Mouse (Mus musculus) T-helper 2 cell (primary cell): Measurements from ENCODE around the gene Dna2.

Experiments
- in situ Hi-C: fragments of 300-600 bp; cut with MboI, MseI; formaldehyde crosslinking; loops from one replicate; pipeline ENCODE4 v1.15.1; 2025; ENCODE audit warnings: high pct_unique_total_duplicates

Gene Dna2

GRCm38 (mm10) chr10:62980039-62980954 lies 33.5 kb downstream of the Dna2 start, which contains the start of gene Rufy2:
Rufy2 (plus strand) TSS chr10:62980223.
- in situ Hi-C loops, result no loop called here

GRCm38 (mm10) chr10:62984072-62984471 lies 37.2 kb downstream of the Dna2 start:
- in situ Hi-C loops, result no loop called here

GRCm38 (mm10) chr10:62984495-62984894 lies 37.7 kb downstream of the Dna2 start:
- in situ Hi-C loops, result no loop called here

- in situ Hi-C loops, result no loop called here
Measured at GRCm38 (mm10) chr10:62987341-62987740, 40.5 kb downstream of the Dna2 start.

- in situ Hi-C loops, result no loop called here
Measured at GRCm38 (mm10) chr10:62990636-62991035, 43.8 kb downstream of the Dna2 start.

GRCm38 (mm10) chr10:62993991-62994390 lies 47.2 kb downstream of the Dna2 start:
- in situ Hi-C loops, result no loop called here

- in situ Hi-C loops, result loop anchor here (5.0 kb wide), 1 partner anchor 238 kb away; no protein-coding TSS in a partner anchor
Measured at GRCm38 (mm10) chr10:63000584-63000983, 53.8 kb downstream of the Dna2 start.

- in situ Hi-C loops, result loop anchor here (5.0 kb wide), 1 partner anchor 241 kb away; no protein-coding TSS in a partner anchor
Measured at GRCm38 (mm10) chr10:63003252-63003651, 56.4 kb downstream of the Dna2 start.

GRCm38 (mm10) chr10:63004556-63004955 lies 57.7 kb downstream of the Dna2 start:
- in situ Hi-C loops, result loop anchor here (5.0 kb wide), 1 partner anchor 242 kb away; no protein-coding TSS in a partner anchor

- in situ Hi-C loops, result no loop called here
Measured at GRCm38 (mm10) chr10:63008193-63008592, 61.4 kb downstream of the Dna2 start.

- in situ Hi-C loops, result no loop called here
Measured at GRCm38 (mm10) chr10:63010268-63010667, 63.4 kb downstream of the Dna2 start.

- in situ Hi-C loops, result no loop called here
Measured at GRCm38 (mm10) chr10:63011556-63011955, 64.7 kb downstream of the Dna2 start.

GRCm38 (mm10) chr10:63013476-63013875 lies 66.7 kb downstream of the Dna2 start:
- in situ Hi-C loops, result no loop called here

- in situ Hi-C loops, result no loop called here
Measured at GRCm38 (mm10) chr10:63014168-63014567, 67.3 kb downstream of the Dna2 start.

- in situ Hi-C loops, result no loop called here
Measured at GRCm38 (mm10) chr10:63019304-63019703, 72.5 kb downstream of the Dna2 start.

GRCm38 (mm10) chr10:63021702-63022101 lies 74.9 kb downstream of the Dna2 start:
- in situ Hi-C loops, result no loop called here

GRCm38 (mm10) chr10:63022541-63023120 lies 75.8 kb downstream of the Dna2 start:
- in situ Hi-C loops, result no loop called here

- in situ Hi-C loops, result no loop called here
Measured at GRCm38 (mm10) chr10:63023121-63023748, 76.4 kb downstream of the Dna2 start.
